Mouse (Mus musculus) megakaryocyte progenitor cell, adult 5-6 weeks (primary cell): Measurements from ENCODE around the gene Xrcc1. TPM values are rescaled to one million over a fixed set of nuclear protein-coding genes. Genes with fewer than 3 reads are reported as not detected.

Source experiments
- total RNA-seq, 2 experiments: library from RNA; stranded (forward) in 1 of 2; stranded (reverse) in 1 of 2; fragments of 157-497, 149-512 nt in 1 of 2; fragments of 200-1000 nt in 1 of 2; gene quantifications; 2 replicates each; pipeline versions ENCODE4 v1.2.3 to v1.2.4; 2015 to 2017

Xrcc1 gene
- total RNA-seq, 2 experiments from 2014 or later, result 43.4 to 44.3 TPM

Other genes starting within 250 kb of the Xrcc1 start
- 6.6 and 10.5 TPM in 2 replicates for gene Zfp61, start 245.1 kb upstream of the Xrcc1 start, total RNA-seq (2015)
- gene Zfp61, start 245.1 kb upstream of the Xrcc1 start, total RNA-seq (2017), result 22.7 and 29.0 TPM in 2 replicates
- 2.5 and 3.6 TPM in 2 replicates for gene Zfp94, start 229.6 kb upstream of the Xrcc1 start, total RNA-seq (2015)
- 2.7 and 5.0 TPM in 2 replicates for gene Zfp94, start 229.6 kb upstream of the Xrcc1 start, total RNA-seq (2017)
- not detected in 2 replicates for gene Tescl, start 212.4 kb upstream of the Xrcc1 start, total RNA-seq (2015)
- gene Tescl, start 212.4 kb upstream of the Xrcc1 start, total RNA-seq (2017), result not detected in 2 replicates
- not detected in 2 replicates for gene Lypd5, start 197.1 kb upstream of the Xrcc1 start, total RNA-seq (2015)
- not detected in 2 replicates for gene Lypd5, start 197.1 kb upstream of the Xrcc1 start, total RNA-seq (2017)
- 20.5 and 28.0 TPM in 2 replicates for gene Kcnn4, start 176.0 kb upstream of the Xrcc1 start, total RNA-seq (2015)
- gene Kcnn4, start 176.0 kb upstream of the Xrcc1 start, total RNA-seq (2017), result 48.6 and 57.7 TPM in 2 replicates
- 10.8 and 18.1 TPM in 2 replicates for gene Smg9, start 146.7 kb upstream of the Xrcc1 start, total RNA-seq (2015)
- 16.0 and 20.8 TPM in 2 replicates for gene Smg9, start 146.7 kb upstream of the Xrcc1 start, total RNA-seq (2017)
- 0.07 TPM in 1 of 2 replicates, not detected in the other for gene Irgc1, start 94.0 kb upstream of the Xrcc1 start, total RNA-seq (2015)
- not detected in 2 replicates for gene Irgc1, start 94.0 kb upstream of the Xrcc1 start, total RNA-seq (2017)
- 17.9 and 21.2 TPM in 2 replicates for gene Plaur, start 83.8 kb upstream of the Xrcc1 start, total RNA-seq (2015)
- gene Plaur, start 83.8 kb upstream of the Xrcc1 start, total RNA-seq (2017), result 20.5 and 27.6 TPM in 2 replicates
- gene Cadm4, start 64.3 kb upstream of the Xrcc1 start, total RNA-seq (2015), result not detected in 2 replicates
- not detected in 2 replicates for gene Cadm4, start 64.3 kb upstream of the Xrcc1 start, total RNA-seq (2017)
- 2.0 and 2.2 TPM in 2 replicates for gene Zfp428, start 39.3 kb upstream of the Xrcc1 start, total RNA-seq (2015)
- gene Zfp428, start 39.3 kb upstream of the Xrcc1 start, total RNA-seq (2017), result 1.3 and 3.6 TPM in 2 replicates
- not detected in 2 replicates for gene AC161166.1, start 33.8 kb upstream of the Xrcc1 start, total RNA-seq (2015)
- not detected in 2 replicates for gene AC161166.1, start 33.8 kb upstream of the Xrcc1 start, total RNA-seq (2017)
- gene Irgq, start 15.6 kb upstream of the Xrcc1 start, total RNA-seq (2015), result 3.2 and 4.4 TPM in 2 replicates
- 4.7 and 5.3 TPM in 2 replicates for gene Irgq, start 15.6 kb upstream of the Xrcc1 start, total RNA-seq (2017)
- not detected in 2 replicates for gene Pinlyp, start 171 bp upstream of the Xrcc1 start, total RNA-seq (2015)
- gene Pinlyp, start 171 bp upstream of the Xrcc1 start, total RNA-seq (2017), result not detected in 2 replicates
- gene Ethe1, start 41.3 kb downstream of the Xrcc1 start, total RNA-seq (2015), result 61.3 and 68.9 TPM in 2 replicates
- gene Ethe1, start 41.3 kb downstream of the Xrcc1 start, total RNA-seq (2017), result 18.3 and 31.4 TPM in 2 replicates
- 0.12 and 0.15 TPM in 2 replicates for gene Zfp575, start 41.4 kb downstream of the Xrcc1 start, total RNA-seq (2015)
- not detected in 2 replicates for gene Zfp575, start 41.4 kb downstream of the Xrcc1 start, total RNA-seq (2017)
- 3.6 and 4.5 TPM in 2 replicates for gene Phldb3, start 64.5 kb downstream of the Xrcc1 start, total RNA-seq (2015)
- 10.4 and 11.5 TPM in 2 replicates for gene Phldb3, start 64.5 kb downstream of the Xrcc1 start, total RNA-seq (2017)
- gene Lypd3, start 90.3 kb downstream of the Xrcc1 start, total RNA-seq (2015), result not detected in 2 replicates
- gene Lypd3, start 90.3 kb downstream of the Xrcc1 start, total RNA-seq (2017), result not detected in 2 replicates
- gene Tex101, start 130.4 kb downstream of the Xrcc1 start, total RNA-seq (2015), result not detected in 2 replicates
- not detected in 2 replicates for gene Tex101, start 130.4 kb downstream of the Xrcc1 start, total RNA-seq (2017)
- gene BC049730, start 163.0 kb downstream of the Xrcc1 start, total RNA-seq (2015), result not detected in 2 replicates
- not detected in 2 replicates for gene BC049730, start 163.0 kb downstream of the Xrcc1 start, total RNA-seq (2017)
- not detected in 2 replicates for gene Gm4763, start 180.6 kb downstream of the Xrcc1 start, total RNA-seq (2015)
- gene Gm4763, start 180.6 kb downstream of the Xrcc1 start, total RNA-seq (2017), result not detected in 2 replicates
- 16.4 and 16.9 TPM in 2 replicates for gene Cd177, start 214.0 kb downstream of the Xrcc1 start, total RNA-seq (2015)
- gene Cd177, start 214.0 kb downstream of the Xrcc1 start, total RNA-seq (2017), result 23.0 and 36.9 TPM in 2 replicates
- 0.44 and 2.6 TPM in 2 replicates for gene Ceacam10, start 230.9 kb downstream of the Xrcc1 start, total RNA-seq (2015)
- 1.3 and 2.8 TPM in 2 replicates for gene Ceacam10, start 230.9 kb downstream of the Xrcc1 start, total RNA-seq (2017)